Mouse (Mus musculus): ENCODE measurements at regions not wholly inside any gene's neighbourhood (a gene's known extent, or its start where the extent isn't known, plus 50 kb on each side); places are given as distances from the start of the nearest gene placed in this dataset.

DNA sequence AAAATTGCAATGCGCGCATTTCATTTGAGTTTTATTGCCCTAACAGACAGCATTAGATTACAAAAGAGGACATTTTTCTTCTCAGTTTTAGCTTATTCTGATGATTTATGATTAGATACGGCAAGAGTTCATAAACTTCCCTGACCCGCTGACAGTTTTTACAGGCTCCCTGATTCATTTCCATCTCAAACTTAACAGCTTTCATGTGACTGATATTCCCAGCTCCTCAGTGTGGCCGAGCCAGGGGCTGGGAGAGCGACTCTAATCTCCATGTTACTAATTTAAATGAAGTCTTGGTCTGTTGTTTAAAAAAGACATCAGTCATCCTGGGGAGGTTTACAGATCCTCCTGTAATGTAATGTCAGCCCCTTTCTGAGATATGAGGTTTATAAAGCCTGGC lies 355.5 kb upstream of the Prox1 start:
- no peak for DNase-seq (ENCODE audit: low read depth, low spot score)

GRCm38 (mm10) chr1:190500106-190500505 lies 329.6 kb upstream of the Prox1 start:
- DNase-seq (ENCODE audit: low read depth, low spot score): no peak

- DNase-seq (ENCODE audit: low read depth, low spot score): no peak
Measured at GRCm38 (mm10) chr1:190497474-190497873, 327.0 kb upstream of the Prox1 start.

- DNase-seq (ENCODE audit: low read depth, low spot score): peak; percentile 35
Measured at GRCm38 (mm10) chr1:190495741-190496520, 325.4 kb upstream of the Prox1 start.

GRCm38 (mm10) chr1:190486551-190487104 lies 316.1 kb upstream of the Prox1 start:
- no peak for DNase-seq (ENCODE audit: low read depth, low spot score)

DNA sequence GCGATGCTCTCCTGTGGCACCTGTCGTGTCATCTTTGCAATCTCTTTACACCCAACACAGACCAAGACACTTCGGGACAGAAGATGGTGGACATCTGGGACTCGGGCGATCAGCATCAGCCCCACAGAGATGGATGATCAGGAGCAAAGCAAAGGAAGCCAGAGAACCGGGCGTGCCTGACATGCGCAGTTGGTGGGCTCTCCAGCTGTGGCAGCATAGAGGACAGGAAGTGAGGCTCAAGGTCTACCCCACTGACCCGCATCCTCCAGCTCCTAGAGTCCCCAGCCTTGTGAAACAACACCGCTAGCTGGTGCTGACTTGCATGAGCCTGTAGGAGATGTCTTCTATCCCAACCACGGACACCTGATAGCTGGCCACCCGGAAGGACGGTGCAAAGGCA lies 312.9 kb upstream of the Prox1 start:
- DNase-seq (ENCODE audit: low read depth, low spot score): no peak

DNA sequence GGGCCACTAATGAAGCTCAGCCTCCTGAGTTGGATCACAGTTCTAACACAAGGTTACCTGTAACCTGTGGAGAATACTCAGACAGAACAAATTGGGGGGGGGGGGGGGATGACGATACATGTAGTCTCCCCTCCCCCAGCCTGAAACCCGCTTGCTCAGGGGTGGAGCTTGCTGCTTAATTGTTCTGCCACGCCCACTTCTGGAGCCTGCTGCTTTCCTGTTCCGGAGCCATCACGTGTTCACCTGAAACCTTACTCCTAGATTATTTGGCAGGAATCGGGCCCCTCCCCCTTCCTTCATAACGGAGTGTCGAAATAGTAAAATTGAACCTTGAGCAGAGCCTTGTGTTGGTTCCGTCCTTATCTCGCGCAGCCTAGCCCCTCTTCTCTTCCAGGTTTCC lies 310.6 kb upstream of the Prox1 start:
- DNase-seq (ENCODE audit: low read depth, low spot score): no peak

- DNase-seq (ENCODE audit: low read depth, low spot score): no peak
Measured at GRCm38 (mm10) chr1:190480601-190481000, 310.1 kb upstream of the Prox1 start.

- no peak for DNase-seq (ENCODE audit: low read depth, low spot score)
Measured at GRCm38 (mm10) chr1:190472761-190473160, 302.2 kb upstream of the Prox1 start.

DNA sequence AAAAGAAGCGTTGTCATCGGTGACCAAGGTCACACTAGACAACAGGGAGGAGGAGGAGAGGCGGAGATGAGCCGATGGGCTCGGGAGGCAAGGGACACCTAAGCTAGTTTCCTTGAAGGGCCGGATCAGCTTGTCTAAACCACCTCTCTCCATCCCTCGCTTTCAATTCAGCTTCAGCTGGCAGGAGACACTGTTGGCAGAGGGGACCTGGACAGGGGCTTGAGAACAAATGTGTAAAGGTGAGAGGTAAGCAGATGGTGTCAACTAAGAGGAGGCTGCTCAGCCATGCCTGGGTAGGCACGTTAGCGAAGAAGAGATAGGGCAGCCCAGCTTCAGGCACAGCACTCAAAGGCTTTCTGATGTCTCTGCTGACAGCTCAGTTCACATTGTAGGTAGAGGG lies 299.8 kb upstream of the Prox1 start:
- no peak for DNase-seq (ENCODE audit: low read depth, low spot score)

DNA sequence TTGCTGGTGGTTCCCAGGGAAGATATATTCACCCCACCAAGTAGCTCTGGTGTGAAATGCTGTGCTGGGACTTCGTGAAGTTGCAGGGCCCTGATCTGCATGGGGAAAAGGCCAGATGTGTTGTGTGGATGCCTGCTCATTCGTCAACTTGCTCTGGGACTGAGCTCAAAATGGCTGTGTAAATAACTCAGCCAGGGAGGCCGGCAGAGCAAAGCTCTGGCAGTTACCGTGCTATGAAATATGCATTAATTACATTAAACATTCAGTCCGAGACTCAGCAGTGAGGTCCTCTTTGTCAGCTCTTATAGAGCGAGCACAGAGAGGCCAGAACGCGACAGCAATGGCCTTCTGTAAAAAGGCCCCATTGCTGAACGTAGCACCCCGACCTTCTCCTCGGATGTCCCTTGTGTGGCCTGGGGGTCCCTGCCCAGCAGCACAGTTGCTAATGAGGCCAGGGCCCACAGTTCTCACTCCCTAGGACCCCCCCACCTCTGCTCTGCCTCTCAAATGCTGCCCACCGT lies 287.1 kb upstream of the Prox1 start:
- DNase-seq (ENCODE audit: low read depth, low spot score): no peak

DNA sequence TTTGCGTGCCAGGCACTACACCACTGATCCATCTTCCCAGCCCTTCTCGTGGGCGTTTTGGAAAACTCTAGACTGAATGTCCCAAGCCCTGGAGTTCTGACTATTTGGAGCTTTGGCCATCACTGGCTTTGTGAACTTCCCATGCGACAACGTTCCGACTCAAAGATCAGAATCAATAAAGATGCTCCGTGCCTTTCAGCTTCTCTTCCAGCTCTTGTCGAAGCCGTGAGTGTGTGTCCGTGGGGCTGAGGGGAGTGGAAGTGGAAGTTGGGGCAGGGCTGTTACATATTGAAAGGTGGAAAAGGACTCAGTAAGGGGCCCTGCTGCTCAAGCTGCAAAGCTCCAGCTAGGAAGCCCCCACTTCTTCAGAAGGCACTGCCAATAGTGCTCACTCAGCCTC lies 283.0 kb upstream of the Prox1 start:
- DNase-seq (ENCODE audit: low read depth, low spot score): no peak

GRCm38 (mm10) chr1:190452115-190452842 lies 281.8 kb upstream of the Prox1 start:
- DNase-seq (ENCODE audit: low read depth, low spot score): no peak

- no peak for DNase-seq (ENCODE audit: low read depth, low spot score)
Measured at GRCm38 (mm10) chr1:190448263-190448662, 277.7 kb upstream of the Prox1 start.

DNA sequence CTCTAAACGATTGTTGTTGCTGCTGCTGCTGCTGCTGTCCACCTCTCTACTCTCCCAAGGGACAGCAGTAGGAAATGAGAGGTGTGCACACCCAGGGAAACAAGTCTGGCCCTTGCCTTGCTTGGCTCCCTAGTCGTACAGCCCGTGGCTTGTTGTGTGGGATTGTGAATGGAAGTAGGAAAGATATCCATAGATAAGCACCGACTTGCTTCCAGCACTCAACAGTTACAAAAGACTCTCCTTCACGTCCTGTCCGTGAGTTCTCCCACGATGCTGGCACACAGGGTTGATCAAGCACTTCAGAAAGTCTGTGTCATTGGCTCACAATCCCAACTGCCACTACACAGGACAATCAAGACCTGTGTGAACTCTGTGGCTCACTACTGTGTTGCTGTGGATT lies 276.7 kb upstream of the Prox1 start:
- no peak for DNase-seq (ENCODE audit: low read depth, low spot score)

DNA sequence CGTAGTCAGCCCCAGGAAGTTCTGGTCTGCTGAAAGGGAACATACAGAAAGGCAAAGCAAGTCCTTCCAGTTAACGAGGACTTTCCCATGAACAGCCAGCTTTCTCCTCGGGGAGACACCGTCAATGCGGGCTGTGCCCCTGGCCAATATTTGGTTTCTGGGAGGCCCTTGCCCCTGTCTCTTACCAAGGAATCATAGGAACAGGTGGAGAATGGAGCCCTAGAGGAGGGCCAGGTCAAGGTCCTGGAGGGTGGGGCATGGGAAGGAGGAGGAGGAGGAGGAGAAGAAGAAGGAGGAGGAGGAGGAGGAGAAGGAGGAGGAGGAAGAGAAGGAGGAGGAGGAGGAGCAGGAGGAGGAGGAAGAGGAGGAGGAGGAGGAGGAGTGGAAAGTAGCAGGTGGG lies 276.2 kb upstream of the Prox1 start:
- DNase-seq (ENCODE audit: low read depth, low spot score): no peak

DNA sequence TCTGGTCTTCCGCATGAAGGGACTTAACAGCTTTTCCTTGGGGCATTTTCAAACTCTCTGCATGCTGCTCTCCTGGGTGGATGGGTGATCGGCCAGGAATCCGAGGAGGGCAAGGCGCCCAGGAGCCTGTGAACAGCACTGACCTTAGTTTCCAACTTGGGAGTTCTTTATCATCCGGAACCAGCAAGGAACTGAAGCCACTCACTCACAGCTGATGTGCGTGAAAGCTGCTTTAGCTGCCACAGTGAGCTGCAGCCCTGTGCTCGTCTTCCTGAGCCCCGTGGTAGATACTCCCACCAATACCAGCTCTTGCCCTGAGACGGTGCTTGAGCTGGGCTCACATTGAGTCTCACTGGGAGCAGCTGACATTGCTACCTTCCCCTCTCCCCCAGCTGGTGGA lies 273.9 kb upstream of the Prox1 start:
- no peak for DNase-seq (ENCODE audit: low read depth, low spot score)

- no peak for DNase-seq (ENCODE audit: low read depth, low spot score)
Measured at GRCm38 (mm10) chr1:190443234-190443633, 272.7 kb upstream of the Prox1 start.

- DNase-seq (ENCODE audit: low read depth, low spot score): no peak
Measured at GRCm38 (mm10) chr1:190442166-190442565, 271.7 kb upstream of the Prox1 start.

- DNase-seq (ENCODE audit: low read depth, low spot score): no peak
Measured at GRCm38 (mm10) chr1:190438789-190439188, 268.3 kb upstream of the Prox1 start.

GRCm38 (mm10) chr1:190422874-190423273 lies 252.4 kb upstream of the Prox1 start:
- DNase-seq (ENCODE audit: low read depth, low spot score): no peak

GRCm38 (mm10) chr1:190419709-190420108 lies 249.2 kb upstream of the Prox1 start:
- peak; percentile 54 for DNase-seq (ENCODE audit: low read depth, low spot score)

GRCm38 (mm10) chr1:190417326-190417725 lies 246.8 kb upstream of the Prox1 start:
- no peak for DNase-seq (ENCODE audit: low read depth, low spot score)
